ENCODE assay signal across 8 mouse cellular contexts in genomic region chr10:74848372-74848771, GRCm38 (mm10).
DNase-seq lines count a peak whose midpoint lies in the region; ATAC-seq and TF ChIP-seq lines count a peak whose summit lies in the region.

No protein-coding gene starts in this region.

- intact Hi-C loops in left cerebral cortex, postnatal 4 days (cut with DNase I): loop anchor here (10.0 kb wide), 1 partner anchor 384 kb away; no protein-coding TSS in a partner anchor

- peak; percentile 83 for TF ChIP-seq CTCF in intestine, postnatal 0 days (IDR thresholded peaks at IDR 0.05; ENCODE audit: low read depth)
- peak; percentile 91 for TF ChIP-seq CTCF in midbrain, postnatal 0 days (IDR thresholded peaks at IDR 0.05)

- H3K4me1 ChIP-seq in liver, embryonic 12.5 days: no peaks in the 10 kb centered on the region
- no peaks in the 10 kb centered on the region for H3K4me1 ChIP-seq in intestine, postnatal 0 days (replicated peaks; ENCODE audit: control insufficient read depth, insufficient read depth, low read length)
- H3K4me1 ChIP-seq in midbrain, postnatal 0 days (ENCODE audit: insufficient read depth, low read length): no peaks in the 10 kb centered on the region

- H3K4me3 ChIP-seq in liver, embryonic 12.5 days: no peak overlapping the region
- no peak overlapping the region for H3K4me3 ChIP-seq in intestine, postnatal 0 days (ENCODE audit: low read depth, low read length)
- no peak overlapping the region for H3K4me3 ChIP-seq in midbrain, postnatal 0 days (ENCODE audit: low read depth, low read length)

- H3K4me2 ChIP-seq in liver, embryonic 12.5 days: no peak overlapping the region
- no peak overlapping the region for H3K4me2 ChIP-seq in intestine, postnatal 0 days (replicated peaks; ENCODE audit: low read depth)
- H3K4me2 ChIP-seq in midbrain, postnatal 0 days (ENCODE audit: low read depth, low read length, poor library complexity, severe bottlenecking): peak overlapping the region; percentile 18; the same call in 1 of the 2 replicates

- H3K36me3 ChIP-seq in liver, embryonic 12.5 days: no peaks in the 10 kb centered on the region
- H3K36me3 ChIP-seq in intestine, postnatal 0 days (ENCODE audit: control insufficient read depth, insufficient read depth): no peaks in the 10 kb centered on the region
- H3K36me3 ChIP-seq in midbrain, postnatal 0 days (ENCODE audit: insufficient read depth, low read length): no peaks in the 10 kb centered on the region

- 8% methylated on average over 7 of the region's 7 CpGs for WGBS in liver, embryonic 12.5 days (ENCODE audit: insufficient replicate concordance)
- WGBS in intestine, postnatal 0 days: 11% methylated on average over 7 of the region's 7 CpGs
- 10% methylated on average over 7 of the region's 7 CpGs for WGBS in midbrain, postnatal 0 days

- no peak overlapping the region for H3K27ac ChIP-seq in liver, embryonic 12.5 days
- no peak overlapping the region for H3K27ac ChIP-seq in intestine, postnatal 0 days (ENCODE audit: low read depth, low read length)
- no peak overlapping the region for H3K27ac ChIP-seq in midbrain, postnatal 0 days (ENCODE audit: low read depth, low read length)

- H3K9me3 ChIP-seq in liver, embryonic 12.5 days (replicated peaks): no peaks in the 10 kb centered on the region
- no peaks in the 10 kb centered on the region for H3K9me3 ChIP-seq in intestine, postnatal 0 days (ENCODE audit: control insufficient read depth)
- H3K9me3 ChIP-seq in midbrain, postnatal 0 days (ENCODE audit: low read length): no peaks in the 10 kb centered on the region

- no peaks in the 10 kb centered on the region for H3K27me3 ChIP-seq in liver, embryonic 12.5 days (replicated peaks)
- H3K27me3 ChIP-seq in intestine, postnatal 0 days (replicated peaks; ENCODE audit: control insufficient read depth, insufficient read depth, low read length): no peaks in the 10 kb centered on the region
- H3K27me3 ChIP-seq in midbrain, postnatal 0 days (ENCODE audit: insufficient read depth, low read length): no peaks in the 10 kb centered on the region

- no peak overlapping the region for H3K9ac ChIP-seq in liver, embryonic 12.5 days
- no peak overlapping the region for H3K9ac ChIP-seq in intestine, postnatal 0 days (ENCODE audit: low read depth, low read length)
- H3K9ac ChIP-seq in midbrain, postnatal 0 days (replicated peaks; ENCODE audit: low read length, poor library complexity, severe bottlenecking): no peak overlapping the region

- ATAC-seq in liver, embryonic 12.5 days: no peak
- ATAC-seq in intestine, postnatal 0 days: no peak
- ATAC-seq in midbrain, postnatal 0 days (ENCODE audit: low FRiP score): no peak

- peak; percentile 43 for DNase-seq in liver
- peak; percentile 30 for DNase-seq in cerebellum, adult 8-10 months
- peak; percentile 57 to 90 for DNase-seq in frontal cortex, adult 2 months (ENCODE audit: extremely low spot score in 1 of 2, low spot score in 1 of 2)
- peak; percentile 80 for DNase-seq in left cerebral cortex, postnatal 4 days
- peak; percentile 91 for DNase-seq in midbrain, postnatal 0 days (ENCODE audit: low spot score)
- peak; percentile 36 for DNase-seq in thymus, postnatal 14 days

Comparison
In these comparisons a context has a peak if more than half of its experiments do, and no peak if none do; other contexts are left out.
1. DNase-seq: peak in every context shown above with its lines; median percentile 91 in midbrain, postnatal 0 days; 80 in left cerebral cortex, postnatal 4 days; 74 in frontal cortex, adult 2 months; 43 in liver; 36 in thymus, postnatal 14 days; 30 in cerebellum, adult 8-10 months.